Mouse (Mus musculus) adrenal gland, adult 2 months (tissue): ENCODE data around the gene Gm28269. TPM values are rescaled to one million over a fixed set of nuclear protein-coding genes. Genes with fewer than 3 reads are reported as not detected.

ENCODE experiments used
- DNase-seq: peaks from one replicate; pipeline ENCODE4 v3.0.0; 2021
- long read RNA-seq: library from polyadenylated mRNA; stranded (forward); transcript quantifications from one replicate; pipeline ENCODE4 v2.0.0, GENCODE M21; 2021
- polyA plus RNA-seq: library from polyadenylated mRNA; depleted of rRNA; stranded (reverse); fragments of >200 nt; gene quantifications from 2 replicates; pipeline ENCODE4 v1.2.3, GENCODE M21; 2012; rRNA removed
- total RNA-seq, 2 experiments: library from RNA; stranded (reverse); gene quantifications; 2 replicates each; pipeline ENCODE4 v1.2.3; 2021

Gm28269 gene
- total RNA-seq: not detected
- not detected in 2 replicates for polyA plus RNA-seq
- long read RNA-seq: 0 reads

- no peak for DNase-seq
These were observed at the start of gene Gm28269 for GRCm38 (mm10) chrX:21744997-21745396. TSS of gene Gm28269 (minus strand) at chrX:21745097.

- no peak for DNase-seq
These were observed 28.0 kb downstream of the Gm28269 start for GRCm38 (mm10) chrX:21716885-21717284.

DNA sequence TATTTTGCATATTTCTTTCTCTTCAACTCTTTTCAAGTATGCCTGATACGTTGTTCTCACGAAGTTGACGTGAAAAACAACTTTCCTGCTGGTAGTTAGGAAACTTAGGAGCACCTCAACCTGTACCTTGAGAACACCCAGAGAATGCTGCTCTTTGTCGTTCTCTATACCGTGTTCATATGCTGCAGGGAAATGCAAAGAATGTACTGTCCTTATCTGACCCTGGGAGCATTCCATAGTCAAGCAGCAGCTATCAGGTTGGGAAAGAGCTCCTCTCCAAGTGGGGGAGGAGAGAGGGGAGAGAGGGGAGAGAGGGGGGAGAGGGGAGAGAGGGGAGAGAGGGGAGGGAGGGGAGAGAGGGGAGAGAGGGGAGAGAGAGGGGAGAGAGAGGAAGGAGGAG is 29.6 kb downstream of the Gm28269 start:
- DNase-seq: no peak

DNA sequence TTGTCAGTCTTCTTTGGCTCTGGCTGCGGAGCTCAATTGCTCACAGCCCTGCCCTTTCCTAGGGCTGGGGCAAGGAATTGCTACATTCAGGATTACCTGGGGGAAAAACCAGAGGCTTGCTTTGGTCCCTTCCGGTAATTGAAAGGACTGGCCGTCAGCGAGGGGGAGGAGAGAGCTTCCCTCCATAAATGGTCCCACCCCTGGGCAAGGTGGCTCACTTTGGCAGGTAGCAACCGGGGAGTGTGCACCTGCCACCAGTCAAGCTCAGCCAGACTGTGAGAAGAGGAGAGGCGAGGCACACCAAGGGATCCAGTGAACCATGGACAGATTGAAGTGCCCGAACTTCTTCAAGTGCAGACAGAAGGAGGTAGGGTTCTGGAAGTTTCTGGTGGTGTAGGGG is 30.1 kb downstream of the Gm28269 start, which contains the start of gene Slc6a14:
Gene Slc6a14, plus strand, starts transcription at position 68 of the 400 bp plus-strand sequence.
- DNase-seq: no peak

- no peak for DNase-seq
These were observed 40.4 kb downstream of the Gm28269 start for GRCm38 (mm10) chrX:21704470-21704869.

GRCm38 (mm10) chrX:21701646-21702045 is 43.3 kb downstream of the Gm28269 start:
- DNase-seq: no peak

DNA sequence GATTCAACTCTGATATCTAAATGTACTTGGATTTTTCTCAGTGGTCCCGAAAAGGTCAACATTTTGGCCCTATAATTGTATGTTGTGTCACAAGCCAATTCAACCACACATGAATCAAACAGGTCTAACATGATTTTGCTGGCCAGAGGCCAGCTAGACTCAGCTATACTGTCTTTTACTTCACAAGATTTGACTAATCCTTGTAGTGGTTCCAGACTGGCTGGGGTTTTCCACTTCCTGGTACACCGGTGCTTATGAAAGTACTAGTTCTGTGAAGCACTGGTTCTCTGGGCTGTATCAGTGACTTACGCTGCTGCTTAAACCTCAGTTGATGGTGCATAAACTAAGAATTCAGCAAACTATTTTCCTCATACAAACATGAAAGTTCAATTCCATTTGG is 49.2 kb downstream of the Gm28269 start:
- DNase-seq: no peak

DNA sequence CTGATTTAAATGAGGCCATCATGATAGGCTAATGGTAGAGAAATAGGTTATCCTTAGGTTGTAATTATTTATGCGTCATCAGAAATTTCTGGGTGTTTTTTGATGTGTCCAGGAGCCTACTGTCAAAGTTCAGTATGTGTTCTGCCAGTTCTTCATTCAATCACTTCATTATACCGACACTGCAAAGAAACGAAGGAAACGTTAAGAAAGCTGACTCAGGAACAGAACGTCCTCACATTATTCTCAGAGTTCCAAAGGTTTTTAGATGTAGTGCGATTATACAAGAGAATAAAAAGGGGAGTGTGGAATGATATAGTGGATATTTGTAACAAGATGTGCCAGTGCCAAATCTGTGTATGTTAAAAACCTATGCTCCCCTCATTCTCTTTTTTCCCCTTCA is 49.7 kb downstream of the Gm28269 start:
- DNase-seq: no peak

Other genes starting within 250 kb of the Gm28269 start
- under 1 TPM; 0.35 to 0.43 TPM for gene Slc6a14, start 30.2 kb downstream of the Gm28269 start, total RNA-seq
- not detected in 2 replicates for gene Slc6a14, start 30.2 kb downstream of the Gm28269 start, polyA plus RNA-seq